Mouse (Mus musculus) G1E (cell line): ENCODE results near the gene Cenpn.

Experiments
- CTCF ChIP-seq: IDR thresholded peaks from 2 replicates; pipeline ENCODE4 v1.5.1; 2012; ENCODE audit warnings: low read depth, low read length, inconsistent platforms, mixed read lengths
- GATA2 ChIP-seq: IDR thresholded peaks from 2 replicates; pipeline ENCODE4 v1.6.1; 2012; ENCODE audit warnings: low read depth, low read length, inconsistent platforms, borderline replicate concordance
- POLR2AphosphoS5 ChIP-seq: IDR thresholded peaks from 2 replicates; pipeline ENCODE4 v1.6.1; 2012; ENCODE audit warnings: low read depth, low read length, inconsistent platforms; ENCODE audit not compliant: insufficient replicate concordance
- TAL1 ChIP-seq: conservative IDR thresholded peaks from 2 replicates; pipeline ENCODE4 v1.6.1; 2012; ENCODE audit warnings: low read depth, low read length, inconsistent platforms, mixed read lengths

GRCm38 (mm10) chr8:116905252-116905651, 16.3 kb upstream of the Cenpn start:
- no peak for TF ChIP-seq CTCF
- TF ChIP-seq TAL1: no peak
- TF ChIP-seq POLR2AphosphoS5: no peak
- no peak for TF ChIP-seq GATA2
